Mouse (Mus musculus) thymus, postnatal 4 days (tissue): ENCODE data around the gene Inpp5f.
"Not testable (repeated sequence)": the region's sequence is repeated elsewhere in the genome, so short reads cannot be mapped to it uniquely, and the experiment has no call there.

Source experiments
- DNase-seq: peaks from one replicate; pipeline ENCODE4 v3.0.0; 2021

The Inpp5f gene

GRCm38 (mm10) chr7:128610897-128611798, at the start of gene Inpp5f:
Gene Inpp5f (plus strand): TSS chr7:128611328.
- DNase-seq: peak; percentile 99

- peak; percentile 70 for DNase-seq
Observed at GRCm38 (mm10) chr7:128563373-128563772, 47.8 kb upstream of the Inpp5f start.

- DNase-seq: no peak
Observed at GRCm38 (mm10) chr7:128566311-128566710, 44.8 kb upstream of the Inpp5f start.

- DNase-seq: no peak
Observed at GRCm38 (mm10) chr7:128567561-128568244, 43.4 kb upstream of the Inpp5f start.

- not testable (repeated sequence) for DNase-seq
Observed at GRCm38 (mm10) chr7:128569429-128569828, 41.7 kb upstream of the Inpp5f start.

GRCm38 (mm10) chr7:128569987-128570656, 41.0 kb upstream of the Inpp5f start:
- no peak for DNase-seq

- DNase-seq: not testable (repeated sequence)
Observed at GRCm38 (mm10) chr7:128570657-128571056, 40.5 kb upstream of the Inpp5f start.

- no peak for DNase-seq
Observed at GRCm38 (mm10) chr7:128572030-128572429, 39.1 kb upstream of the Inpp5f start.

GRCm38 (mm10) chr7:128575211-128575610, 35.9 kb upstream of the Inpp5f start:
- DNase-seq: no peak

- no peak for DNase-seq
Observed at GRCm38 (mm10) chr7:128575794-128576193, 35.3 kb upstream of the Inpp5f start.

- DNase-seq: no peak
Observed at GRCm38 (mm10) chr7:128577607-128578006, 33.5 kb upstream of the Inpp5f start.

- DNase-seq: no peak
Observed at GRCm38 (mm10) chr7:128578199-128578945, 32.8 kb upstream of the Inpp5f start.

- no peak for DNase-seq
Observed at GRCm38 (mm10) chr7:128579381-128579780, 31.7 kb upstream of the Inpp5f start.

GRCm38 (mm10) chr7:128580318-128580717, 30.8 kb upstream of the Inpp5f start:
- no peak for DNase-seq

- no peak for DNase-seq
Observed at GRCm38 (mm10) chr7:128581864-128582484, 29.2 kb upstream of the Inpp5f start.

GRCm38 (mm10) chr7:128583213-128583948, 27.7 kb upstream of the Inpp5f start:
- DNase-seq: no peak

- DNase-seq: no peak
Observed at GRCm38 (mm10) chr7:128587334-128587933, 23.7 kb upstream of the Inpp5f start.

GRCm38 (mm10) chr7:128591345-128592084, 19.6 kb upstream of the Inpp5f start:
- DNase-seq: no peak

- no peak for DNase-seq
Observed at GRCm38 (mm10) chr7:128592118-128592935, 18.8 kb upstream of the Inpp5f start.

- DNase-seq: no peak
Observed at GRCm38 (mm10) chr7:128592936-128593241, 18.2 kb upstream of the Inpp5f start.
